Mouse (Mus musculus): ENCODE measurements around the gene Myo7a.

Gene Myo7a

GRCm38 (mm10) chr7:98097557-98097956 is 21.8 kb downstream of the Myo7a start:
- DNase-seq = no peak

GRCm38 (mm10) chr7:98095852-98096251 is 23.5 kb downstream of the Myo7a start:
- DNase-seq = no peak

- no peak for DNase-seq
Measured at GRCm38 (mm10) chr7:98086346-98086745, 33.0 kb downstream of the Myo7a start.

GRCm38 (mm10) chr7:98085314-98085713 is 34.0 kb downstream of the Myo7a start:
- DNase-seq = no peak

- DNase-seq = no peak
Measured at GRCm38 (mm10) chr7:98084541-98085293, 34.6 kb downstream of the Myo7a start.

GRCm38 (mm10) chr7:98082376-98082775 is 36.9 kb downstream of the Myo7a start:
- DNase-seq = peak; percentile 49

GRCm38 (mm10) chr7:98077453-98077852 is 41.9 kb downstream of the Myo7a start:
- no peak for DNase-seq

GRCm38 (mm10) chr7:98071620-98072019 is 47.7 kb downstream of the Myo7a start:
- peak; percentile 83 for DNase-seq

GRCm38 (mm10) chr7:98066229-98066628 is 53.1 kb downstream of the Myo7a start:
- no peak for DNase-seq

- DNase-seq = no peak
Measured at GRCm38 (mm10) chr7:98054942-98055341, 64.4 kb downstream of the Myo7a start.

- DNase-seq = no peak
Measured at GRCm38 (mm10) chr7:98054461-98054860, 64.9 kb downstream of the Myo7a start.

- peak; percentile 64 for DNase-seq
Measured at GRCm38 (mm10) chr7:98051980-98052379, 67.3 kb downstream of the Myo7a start.

- no peak for DNase-seq
Measured at GRCm38 (mm10) chr7:98048101-98048824, 71.1 kb downstream of the Myo7a start.

GRCm38 (mm10) chr7:98002617-98003016 is 116.7 kb downstream of the Myo7a start:
- no peak for DNase-seq

Measured in retina, postnatal 1 day (tissue).